In the genomic region with DNA sequence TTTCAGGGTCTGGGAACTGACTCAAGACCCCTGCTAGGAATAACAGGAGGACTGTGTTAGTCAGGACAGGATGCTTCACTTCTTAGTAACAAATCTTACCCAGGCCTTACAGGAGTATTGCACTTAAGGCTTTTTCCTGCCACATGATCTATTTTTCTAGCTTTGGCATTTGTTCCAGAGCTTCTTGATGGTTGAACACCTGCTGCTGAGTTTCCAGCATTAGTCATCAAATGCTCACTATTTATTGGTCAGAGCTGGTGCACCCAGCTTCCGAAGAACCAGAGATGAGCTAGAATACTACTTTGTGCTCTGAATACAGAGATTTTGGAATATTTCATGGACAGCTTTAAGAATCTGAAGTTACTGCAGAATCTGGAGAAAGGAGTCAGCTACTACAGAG, we compare ENCODE assay signal across 15 mouse cellular contexts. TPM values are rescaled to one million over a fixed set of nuclear protein-coding genes. Genes with fewer than 3 reads are reported as not detected.
"Had no signal": no experiment of that assay in that cellular context is flagged by ENCODE, and none has a peak within 500 bp of the region (broad histone marks: within the 10 kb centered on the region; RNA-seq: fewer than 3 reads in every experiment).

No protein-coding gene starts in this region.

- DNase-seq: lung, embryonic 14.5 days; lung, postnatal 10 days; lung, postnatal 4 days; midbrain, embryonic 14.5 days; retina, postnatal 1 day; right cerebral cortex, adult 18-20 months; right cerebral cortex, postnatal 25 days; right cerebral cortex, postnatal 4 days; spleen, adult 18-20 months; thymus, adult 18-20 months; thymus, postnatal 14 days; thymus, postnatal 36 days had no signal

- ATAC-seq: midbrain, embryonic 16.5 days had no signal

RNA-seq across cellular contexts. Expression of a gene that starts 21.1 kb away (rescaled TPM):
- total RNA-seq: megakaryocyte, adult 5-6 weeks; megakaryocyte-erythroid progenitor cell, adult 5-6 weeks had no signal
